Mouse (Mus musculus): ENCODE results near the gene Rab5if. TPM values are rescaled to one million over a fixed set of nuclear protein-coding genes. Genes with fewer than 3 reads are reported as not detected.
A peak's percentile ranks its signal among the peaks of the same experiment; 100 is the strongest.

The Rab5if gene
- polyA plus RNA-seq, 1 experiment: 113 TPM

DNA sequence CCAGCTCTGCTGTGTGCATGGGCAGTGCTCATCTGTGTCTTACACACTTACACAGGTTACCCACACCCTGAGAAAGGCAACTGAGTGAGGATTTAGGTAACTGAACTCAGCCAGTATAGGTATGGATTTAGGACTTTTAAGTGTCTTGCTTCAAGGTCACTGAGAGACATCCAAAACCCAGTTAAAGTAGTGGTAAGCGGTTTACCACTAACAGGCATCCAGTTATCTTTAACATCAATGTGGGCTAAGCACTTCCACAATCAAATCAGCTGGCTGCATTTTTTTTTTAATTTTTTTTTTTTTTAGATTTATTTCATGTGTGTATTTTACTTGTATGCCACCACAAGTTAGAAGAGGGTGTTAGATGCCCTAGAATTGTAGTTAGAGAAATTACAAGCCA is 6.6 kb upstream of the Rab5if start:
- Histone ChIP-seq H3K27me3 (ENCODE audit: control insufficient read depth, insufficient read depth, low read length) (no peaks in the 10 kb centered on the region), H3K4me1 (replicated peaks; ENCODE audit: control insufficient read depth, insufficient read depth, low read length) (no peaks in the 10 kb centered on the region; the same call in none of the 2 replicates), H3K27ac (ENCODE audit: control insufficient read depth, insufficient read depth, low read length) (no peak overlapping the region), H3K36me3 (ENCODE audit: control insufficient read depth, insufficient read depth, low read length) (peaks cover 12% of the 10 kb centered on the region), H3K4me3 (ENCODE audit: control insufficient read depth, insufficient read depth, low read length) (no peak overlapping the region)
- WGBS: 23% methylated on average over 1 of the region's 1 CpGs
- no peak for TF ChIP-seq POLR2A (IDR thresholded peaks at IDR 0.05; ENCODE audit: control insufficient read depth, extremely low read depth, insufficient read depth, low read length, poor library complexity)
- no peak for TF ChIP-seq CTCF (IDR thresholded peaks at IDR 0.05; ENCODE audit: borderline replicate concordance, control insufficient read depth, extremely low read depth, insufficient read depth, low read length, poor library complexity)
- no peak for DNase-seq

DNA sequence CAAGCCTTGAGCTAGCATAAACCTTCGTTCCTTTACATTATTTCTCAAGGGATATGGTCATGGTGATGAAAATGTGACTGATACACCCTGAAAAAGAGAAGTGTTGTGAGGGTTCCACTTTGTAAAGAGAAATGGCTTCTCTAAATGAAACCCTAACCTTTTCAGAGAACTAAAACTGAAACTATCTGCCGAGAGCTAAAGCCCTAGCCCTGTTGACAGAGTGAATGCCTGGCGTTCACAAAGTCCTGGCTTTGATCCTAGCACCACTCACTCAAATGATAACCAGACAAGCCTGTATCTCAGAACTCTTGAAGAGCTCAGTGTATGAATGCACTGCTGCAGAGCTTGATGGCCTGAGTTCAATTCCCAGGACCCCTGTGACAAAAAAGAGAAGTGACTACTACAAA is 5.5 kb upstream of the Rab5if start:
- TF ChIP-seq POLR2A (IDR thresholded peaks at IDR 0.05; ENCODE audit: control insufficient read depth, extremely low read depth, insufficient read depth, low read length, poor library complexity) (no peak), CTCF (IDR thresholded peaks at IDR 0.05; ENCODE audit: borderline replicate concordance, control insufficient read depth, extremely low read depth, insufficient read depth, low read length, poor library complexity) (no peak)
- H3K4me1 ChIP-seq (replicated peaks; ENCODE audit: control insufficient read depth, insufficient read depth, low read length): no peaks in the 10 kb centered on the region; the same call in none of the 2 replicates
- no peaks in the 10 kb centered on the region for H3K27me3 ChIP-seq (ENCODE audit: control insufficient read depth, insufficient read depth, low read length)
- no peak for DNase-seq
- H3K27ac ChIP-seq (ENCODE audit: control insufficient read depth, insufficient read depth, low read length): no peak overlapping the region
- H3K4me3 ChIP-seq (ENCODE audit: control insufficient read depth, insufficient read depth, low read length): no peak overlapping the region
- H3K36me3 ChIP-seq (ENCODE audit: control insufficient read depth, insufficient read depth, low read length): peaks cover 12% of the 10 kb centered on the region
- WGBS: 60% methylated on average over 3 of the region's 3 CpGs

DNA sequence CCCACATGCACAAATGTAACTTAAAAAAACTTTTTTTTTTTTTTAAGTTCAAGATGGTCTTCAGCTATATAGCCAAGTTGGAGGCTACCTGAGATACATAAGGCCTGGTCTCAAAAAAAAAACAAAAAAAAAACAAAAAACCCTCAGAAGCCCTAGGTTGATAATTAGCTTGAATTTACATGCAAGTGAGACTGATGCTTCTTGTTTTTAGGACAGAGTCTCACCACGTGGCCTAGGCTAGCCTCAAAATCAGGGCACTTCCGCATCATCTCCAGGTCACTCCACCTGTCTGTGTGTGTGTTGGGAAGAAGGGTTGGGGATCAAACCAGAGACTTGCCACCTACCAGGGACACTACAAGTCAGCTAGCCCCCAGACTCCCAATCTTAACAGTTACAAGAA is 5.1 kb upstream of the Rab5if start, which contains the start of gene 4930518I15Rik:
Gene 4930518I15Rik, minus strand, starts transcription at position 112 of the 400 bp plus-strand sequence.
- no peak for DNase-seq
- Histone ChIP-seq H3K36me3 (ENCODE audit: control insufficient read depth, insufficient read depth, low read length) (peaks cover 10% of the 10 kb centered on the region), H3K27me3 (ENCODE audit: control insufficient read depth, insufficient read depth, low read length) (no peaks in the 10 kb centered on the region), H3K4me3 (ENCODE audit: control insufficient read depth, insufficient read depth, low read length) (no peak within 1 kb of the TSS), H3K4me1 (replicated peaks; ENCODE audit: control insufficient read depth, insufficient read depth, low read length) (no peaks in the 10 kb centered on the region; the same call in none of the 2 replicates), H3K27ac (ENCODE audit: control insufficient read depth, insufficient read depth, low read length) (no peak within 1 kb of the TSS)
- TF ChIP-seq POLR2A (IDR thresholded peaks at IDR 0.05; ENCODE audit: control insufficient read depth, extremely low read depth, insufficient read depth, low read length, poor library complexity) (no peak), CTCF (IDR thresholded peaks at IDR 0.05; ENCODE audit: borderline replicate concordance, control insufficient read depth, extremely low read depth, insufficient read depth, low read length, poor library complexity) (no peak)
- WGBS: 85% methylated on average over 2 of the region's 2 CpGs

DNA sequence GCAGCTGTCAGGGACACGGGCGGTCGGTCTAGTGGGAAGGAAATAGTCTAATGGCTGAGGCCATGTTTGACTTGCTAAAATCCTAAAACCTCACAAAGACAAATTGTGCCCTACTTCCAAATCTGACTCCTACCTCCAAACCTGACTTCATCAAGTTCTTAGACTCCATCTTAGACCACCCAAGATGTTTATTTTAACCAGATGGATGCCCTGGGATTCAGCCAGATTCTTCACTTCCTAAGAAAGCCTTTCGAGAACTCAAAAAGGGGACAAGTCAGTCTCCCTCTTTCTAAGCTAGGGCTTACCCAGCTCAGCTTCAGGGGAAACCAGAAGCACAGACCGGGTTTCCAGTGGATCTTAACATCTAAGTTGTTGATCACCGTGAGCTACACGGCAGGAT is 4.3 kb upstream of the Rab5if start:
- WGBS: 96% methylated on average over 7 of the region's 7 CpGs
- Histone ChIP-seq H3K36me3 (ENCODE audit: control insufficient read depth, insufficient read depth, low read length) (peaks cover 9% of the 10 kb centered on the region), H3K27me3 (ENCODE audit: control insufficient read depth, insufficient read depth, low read length) (no peaks in the 10 kb centered on the region), H3K4me1 (replicated peaks; ENCODE audit: control insufficient read depth, insufficient read depth, low read length) (peaks cover under 1% of the 10 kb centered on the region), H3K4me3 (ENCODE audit: control insufficient read depth, insufficient read depth, low read length) (no peak overlapping the region), H3K27ac (ENCODE audit: control insufficient read depth, insufficient read depth, low read length) (no peak overlapping the region)
- TF ChIP-seq POLR2A (IDR thresholded peaks at IDR 0.05; ENCODE audit: control insufficient read depth, extremely low read depth, insufficient read depth, low read length, poor library complexity) (no peak), CTCF (IDR thresholded peaks at IDR 0.05; ENCODE audit: borderline replicate concordance, control insufficient read depth, extremely low read depth, insufficient read depth, low read length, poor library complexity) (no peak)
- DNase-seq: no peak

DNA sequence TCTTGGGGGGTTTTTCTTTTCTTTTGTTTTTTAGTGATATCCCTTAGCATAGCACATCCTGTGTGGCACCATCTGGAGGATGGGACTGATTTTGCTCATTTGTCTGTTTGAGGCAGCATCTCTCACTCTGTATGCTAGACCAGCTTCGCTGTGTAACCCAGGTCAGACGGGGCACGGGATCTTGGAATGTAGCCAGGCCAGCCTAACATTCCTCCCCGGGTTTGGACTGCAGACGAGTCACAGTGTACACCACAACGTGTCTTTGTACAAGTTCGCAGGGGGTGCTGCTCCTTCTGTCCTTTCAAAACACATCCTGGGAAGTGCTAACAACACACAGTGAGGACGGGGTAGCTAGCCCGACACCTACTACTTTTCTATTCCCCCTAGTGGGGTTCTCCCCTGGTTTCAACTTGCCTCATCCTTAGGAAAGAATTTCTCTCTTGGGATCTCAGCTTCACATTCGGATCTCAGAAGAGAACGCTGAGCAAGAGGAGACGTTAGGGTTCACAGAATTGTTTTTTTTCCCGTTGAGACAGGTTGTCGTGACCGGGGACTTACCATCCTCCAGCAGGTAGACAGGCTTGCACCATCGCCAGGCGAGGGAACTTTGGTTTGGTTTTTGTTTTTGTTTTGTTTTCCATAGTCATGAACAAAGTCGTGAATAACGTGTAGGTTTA is 749 bp upstream of the Rab5if start:
- under 1% methylated on average over 19 of the region's 19 CpGs for WGBS
- no peaks in the 10 kb centered on the region for H3K27me3 ChIP-seq (ENCODE audit: control insufficient read depth, insufficient read depth, low read length)
- H3K36me3 ChIP-seq (ENCODE audit: control insufficient read depth, insufficient read depth, low read length): peaks cover 9% of the 10 kb centered on the region
- peak overlapping the region; percentile 62 for H3K4me3 ChIP-seq (ENCODE audit: control insufficient read depth, insufficient read depth, low read length)
- no peak for TF ChIP-seq POLR2A (IDR thresholded peaks at IDR 0.05; ENCODE audit: control insufficient read depth, extremely low read depth, insufficient read depth, low read length, poor library complexity)
- TF ChIP-seq CTCF (IDR thresholded peaks at IDR 0.05; ENCODE audit: borderline replicate concordance, control insufficient read depth, extremely low read depth, insufficient read depth, low read length, poor library complexity): no peak
- peak overlapping the region; percentile 79 for H3K27ac ChIP-seq (ENCODE audit: control insufficient read depth, insufficient read depth, low read length)
- DNase-seq: peak; percentile 29
- H3K4me1 ChIP-seq (replicated peaks; ENCODE audit: control insufficient read depth, insufficient read depth, low read length): peaks cover 8% of the 10 kb centered on the region

DNA sequence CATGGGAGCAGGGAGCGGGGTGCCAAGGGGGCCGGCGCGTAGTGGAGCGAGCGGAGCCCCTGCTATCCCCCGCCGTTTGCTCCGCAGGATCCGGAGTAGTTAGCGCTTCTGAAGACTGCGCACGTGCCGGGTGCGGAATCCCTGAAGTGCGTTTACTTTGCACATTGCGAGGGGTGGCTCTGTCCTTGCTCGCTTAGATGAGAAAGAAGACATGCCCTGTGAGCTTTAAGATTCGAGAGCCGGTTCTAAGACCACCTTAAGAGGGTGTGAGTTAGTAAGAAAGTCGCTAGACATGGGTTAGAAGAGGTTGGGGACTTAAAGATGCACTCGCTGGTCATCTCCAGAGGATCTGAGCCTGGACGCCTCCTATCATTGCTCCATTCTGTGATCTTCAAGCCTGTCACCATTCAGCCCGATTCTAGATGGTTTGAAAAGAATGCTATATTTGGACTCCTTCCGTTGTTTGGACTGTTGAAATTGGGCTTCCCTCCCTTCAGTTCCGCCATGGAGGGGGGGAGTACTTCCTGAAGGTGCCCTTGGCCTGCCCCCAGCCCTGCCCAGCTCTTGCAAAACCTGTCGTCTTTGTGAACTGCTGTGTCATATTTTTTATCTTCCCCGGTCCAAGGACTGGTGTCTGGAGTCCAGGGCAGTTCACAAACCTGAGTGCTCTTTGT is 696 bp downstream of the Rab5if start:
- Histone ChIP-seq H3K4me1 (replicated peaks; ENCODE audit: control insufficient read depth, insufficient read depth, low read length) (peaks cover 8% of the 10 kb centered on the region), H3K27ac (ENCODE audit: control insufficient read depth, insufficient read depth, low read length) (peak overlapping the region; percentile 58), H3K27me3 (ENCODE audit: control insufficient read depth, insufficient read depth, low read length) (no peaks in the 10 kb centered on the region), H3K4me3 (ENCODE audit: control insufficient read depth, insufficient read depth, low read length) (peak overlapping the region; percentile 72), H3K36me3 (ENCODE audit: control insufficient read depth, insufficient read depth, low read length) (peaks cover 9% of the 10 kb centered on the region)
- no peak for DNase-seq
- no peak for TF ChIP-seq CTCF (IDR thresholded peaks at IDR 0.05; ENCODE audit: borderline replicate concordance, control insufficient read depth, extremely low read depth, insufficient read depth, low read length, poor library complexity)
- no peak for TF ChIP-seq POLR2A (IDR thresholded peaks at IDR 0.05; ENCODE audit: control insufficient read depth, extremely low read depth, insufficient read depth, low read length, poor library complexity)
- under 1% methylated on average over 28 of the region's 28 CpGs for WGBS
